Mouse (Mus musculus): ENCODE measurements at regions not wholly inside any gene's neighbourhood (a gene's known extent, or its start where the extent isn't known, plus 50 kb on each side); places are given as distances from the start of the nearest gene placed in this dataset.

- intact Hi-C loops (cut with DNase I; ENCODE audit: low total_unique reads), result no loop called here
- DNase-seq, result no peak
Measured at GRCm38 (mm10) chr5:54741440-54741839, 743.1 kb downstream of the Stim2 start.

GRCm38 (mm10) chr5:54746973-54747372 is 748.7 kb downstream of the Stim2 start:
- DNase-seq, result no peak
- intact Hi-C loops (cut with DNase I; ENCODE audit: low total_unique reads), result no loop called here

GRCm38 (mm10) chr5:54753372-54753771 is 755.1 kb downstream of the Stim2 start:
- DNase-seq, result no peak
- intact Hi-C loops (cut with DNase I; ENCODE audit: low total_unique reads), result no loop called here

GRCm38 (mm10) chr5:54759657-54760056 is 761.4 kb downstream of the Stim2 start:
- DNase-seq, result no peak
- intact Hi-C loops (cut with DNase I; ENCODE audit: low total_unique reads), result no loop called here

- no peak for DNase-seq
- intact Hi-C loops (cut with DNase I; ENCODE audit: low total_unique reads), result no loop called here
Measured at GRCm38 (mm10) chr5:54763019-54763418, 764.7 kb downstream of the Stim2 start.

GRCm38 (mm10) chr5:54796953-54797450 is 798.7 kb downstream of the Stim2 start:
- intact Hi-C loops (cut with DNase I; ENCODE audit: low total_unique reads), result no loop called here
- peak; percentile 15 for DNase-seq

GRCm38 (mm10) chr5:54827076-54827475 is 828.8 kb downstream of the Stim2 start:
- intact Hi-C loops (cut with DNase I; ENCODE audit: low total_unique reads), result no loop called here

More at GRCm38 (mm10) chr5:54827076-54827475, 828.8 kb downstream of the Stim2 start:
- DNase-seq, result no peak

Measured in gastrocnemius, postnatal 14 days (tissue).